Mouse (Mus musculus) MEL (cell line): ENCODE results near the gene Zbtb40.

ENCODE experiments used
- CTCF ChIP-seq, 3 experiments: IDR thresholded peaks in 2 of 3; conservative IDR thresholded peaks in 1 of 3; 2 replicates each; pipeline ENCODE4 v1.5.1; 2011 to 2012; ENCODE audit warnings: low read length in 3 of 3, low read depth in 2 of 3, mild to moderate bottlenecking in 2 of 3, improper control_type of control experiment in 1 of 3, inconsistent platforms in 1 of 3, mixed read lengths in 1 of 3, moderate library complexity in 1 of 3; ENCODE audit not compliant: control insufficient read depth in 1 of 3, insufficient read depth in 1 of 3, poor library complexity in 1 of 3, severe bottlenecking in 1 of 3
- EP300 ChIP-seq, 2 experiments: IDR thresholded peaks; 2 replicates each; pipeline ENCODE4 v1.6.1; 2011; ENCODE audit warnings: improper control_type of control experiment in 2 of 2, low read length in 2 of 2, low read depth in 1 of 2, mild to moderate bottlenecking in 1 of 2
- GATA1 ChIP-seq: IDR thresholded peaks from 2 replicates; pipeline ENCODE4 v1.6.1; 2011; ENCODE audit warnings: low read depth, low read length, improper control_type of control experiment
- HCFC1 ChIP-seq: IDR thresholded peaks from 2 replicates; pipeline ENCODE4 v1.6.1; 2012; ENCODE audit warnings: low read depth, mild to moderate bottlenecking, inconsistent platforms, low read length, improper control_type of control experiment, moderate library complexity
- NRF1 ChIP-seq: IDR thresholded peaks from 2 replicates; pipeline ENCODE4 v1.6.1; 2014; ENCODE audit warnings: low read depth, mild to moderate bottlenecking, inconsistent platforms, low read length, improper control_type of control experiment, moderate library complexity; ENCODE audit not compliant: poor library complexity, insufficient read depth, severe bottlenecking
- POLR2A ChIP-seq, 2 experiments: IDR thresholded peaks; 2 replicates each; pipeline ENCODE4 v1.6.1; 2011 to 2012; ENCODE audit warnings: low read length in 2 of 2, mild to moderate bottlenecking in 2 of 2, control low read depth in 1 of 2, improper control_type of control experiment in 1 of 2, low read depth in 1 of 2, moderate library complexity in 1 of 2; ENCODE audit not compliant: control insufficient read depth in 1 of 2, insufficient read depth in 1 of 2, poor library complexity in 1 of 2
- POLR2AphosphoS5 ChIP-seq: IDR thresholded peaks from 2 replicates; pipeline ENCODE4 v1.6.1; 2012; ENCODE audit warnings: low read depth, borderline replicate concordance, mild to moderate bottlenecking, inconsistent platforms, low read length, moderate library complexity, mixed read lengths
- TCF12 ChIP-seq: IDR thresholded peaks from 2 replicates; pipeline ENCODE4 v1.6.1; 2014; ENCODE audit warnings: low read depth, mild to moderate bottlenecking, inconsistent platforms, low read length, improper control_type of control experiment, moderate library complexity
- UBTF ChIP-seq: IDR thresholded peaks from 2 replicates; pipeline ENCODE4 v1.6.1; 2012; ENCODE audit warnings: low read depth, mild to moderate bottlenecking, inconsistent platforms, low read length, improper control_type of control experiment, moderate library complexity, borderline replicate concordance; ENCODE audit not compliant: insufficient read depth
- ZMIZ1 ChIP-seq: IDR thresholded peaks from 2 replicates; pipeline ENCODE4 v1.6.1; 2012; ENCODE audit warnings: low read depth, mild to moderate bottlenecking, inconsistent platforms, low read length, improper control_type of control experiment, moderate library complexity
- ZNF384 ChIP-seq: IDR thresholded peaks from 2 replicates; pipeline ENCODE4 v1.6.1; 2012; ENCODE audit warnings: low read depth, mild to moderate bottlenecking, inconsistent platforms, low read length, improper control_type of control experiment

GRCm38 (mm10) chr4:136956751-136957446 is 91.7 kb downstream of the Zbtb40 start, which contains the start of gene Epha8:
- TF ChIP-seq ZMIZ1 (no peak), CTCF (IDR thresholded peaks at IDR 0.05 in 2 of 3, conservative IDR thresholded peaks at IDR 0.05 in 1 of 3; ENCODE audit: control insufficient read depth in 1 of 3, insufficient read depth in 1 of 3, low read depth in 2 of 3, low read length in 3 of 3, poor library complexity in 1 of 3, severe bottlenecking in 1 of 3) (no peak), NRF1 (no peak), POLR2AphosphoS5 (no peak), EP300 (IDR thresholded peaks at IDR 0.05; ENCODE audit: low read depth in 1 of 2, low read length in 2 of 2) (no peak), TCF12 (no peak), POLR2A (IDR thresholded peaks at IDR 0.05; ENCODE audit: control insufficient read depth in 1 of 2, insufficient read depth in 1 of 2, low read depth in 1 of 2, low read length in 2 of 2, poor library complexity in 1 of 2) (no peak), HCFC1 (no peak), UBTF (no peak), ZNF384 (no peak), GATA1 (no peak)
